Mouse (Mus musculus) forebrain, embryonic 14.5 days (tissue): Measurements from ENCODE around the gene Iars2. TPM values are rescaled to one million over a fixed set of nuclear protein-coding genes. Genes with fewer than 3 reads are reported as not detected.

Experiments
- ATAC-seq: fragments of 200-750 bp; cut with Nextera tagmentation; 2 replicates; pipeline ENCODE4 v1.8.0; 2017; ENCODE audit warnings: mild to moderate bottlenecking, moderate library complexity
- DNase-seq: peaks from one replicate; pipeline ENCODE4 v3.0.0-alpha.2; 2015; ENCODE audit warnings: low spot score
- H3K27ac ChIP-seq: fragments of 300-500 bp; sonication (generic); 2 replicates; pipeline ENCODE4 v1.5.1; 2014; ENCODE audit warnings: low read depth, mild to moderate bottlenecking, control low read depth, low read length, moderate library complexity
- H3K27me3 ChIP-seq: fragments of 300-500 bp; sonication (generic); replicated peaks from 2 replicates; pipeline ENCODE4 v1.6.1; 2014; ENCODE audit warnings: low read length, control low read depth, mixed read lengths; ENCODE audit not compliant: control insufficient read depth, insufficient read depth
- H3K36me3 ChIP-seq: fragments of 300-500 bp; sonication (generic); 2 replicates; pipeline ENCODE4 v1.6.1; 2014; ENCODE audit warnings: low read length, control low read depth; ENCODE audit not compliant: control insufficient read depth, insufficient read depth
- H3K4me1 ChIP-seq: fragments of 300-500 bp; sonication (generic); 2 replicates; pipeline ENCODE4 v1.6.1; 2014; ENCODE audit warnings: antibody characterized with exemption, low read length, control low read depth; ENCODE audit not compliant: control insufficient read depth, insufficient read depth
- H3K4me2 ChIP-seq: fragments of 300-500 bp; sonication (generic); 2 replicates; pipeline ENCODE4 v1.6.1; 2014; ENCODE audit warnings: mild to moderate bottlenecking, control low read depth, low read length
- H3K4me3 ChIP-seq: fragments of 300-500 bp; sonication (generic); 2 replicates; pipeline ENCODE4 v1.5.1; 2014; ENCODE audit warnings: low read depth, low read length, control low read depth
- H3K9ac ChIP-seq: fragments of 300-500 bp; sonication (generic); 2 replicates; pipeline ENCODE4 v1.6.1; 2014; ENCODE audit warnings: mild to moderate bottlenecking, low read length, control low read depth, moderate library complexity
- H3K9me3 ChIP-seq: fragments of 300-500 bp; sonication (generic); replicated peaks from 2 replicates; pipeline ENCODE4 v1.6.1; 2016; ENCODE audit warnings: low read length, control low read depth, mixed read lengths; ENCODE audit not compliant: control insufficient read depth
- WGBS: fragments of 180-500 bp; shearing (Covaris S2); extraction: QIAGEN DNeasy Blood & Tissue Kit; methylation state at CpG from one replicate; pipeline ENCODE4 v1.1.7; 2014; 5-methylcytosine and 5-hydroxymethylcytosine counted together
- polyA plus RNA-seq: library from polyadenylated mRNA; unstranded; fragments of >200 nt; fragmentation: Nextera tagmentation; extraction: Ambion mirVana; gene quantifications from 2 replicates; pipeline ENCODE4 v1.2.1, GENCODE M21; 2014

Gene Iars2
- 18.4 and 19.5 TPM in 2 replicates for polyA plus RNA-seq

DNA sequence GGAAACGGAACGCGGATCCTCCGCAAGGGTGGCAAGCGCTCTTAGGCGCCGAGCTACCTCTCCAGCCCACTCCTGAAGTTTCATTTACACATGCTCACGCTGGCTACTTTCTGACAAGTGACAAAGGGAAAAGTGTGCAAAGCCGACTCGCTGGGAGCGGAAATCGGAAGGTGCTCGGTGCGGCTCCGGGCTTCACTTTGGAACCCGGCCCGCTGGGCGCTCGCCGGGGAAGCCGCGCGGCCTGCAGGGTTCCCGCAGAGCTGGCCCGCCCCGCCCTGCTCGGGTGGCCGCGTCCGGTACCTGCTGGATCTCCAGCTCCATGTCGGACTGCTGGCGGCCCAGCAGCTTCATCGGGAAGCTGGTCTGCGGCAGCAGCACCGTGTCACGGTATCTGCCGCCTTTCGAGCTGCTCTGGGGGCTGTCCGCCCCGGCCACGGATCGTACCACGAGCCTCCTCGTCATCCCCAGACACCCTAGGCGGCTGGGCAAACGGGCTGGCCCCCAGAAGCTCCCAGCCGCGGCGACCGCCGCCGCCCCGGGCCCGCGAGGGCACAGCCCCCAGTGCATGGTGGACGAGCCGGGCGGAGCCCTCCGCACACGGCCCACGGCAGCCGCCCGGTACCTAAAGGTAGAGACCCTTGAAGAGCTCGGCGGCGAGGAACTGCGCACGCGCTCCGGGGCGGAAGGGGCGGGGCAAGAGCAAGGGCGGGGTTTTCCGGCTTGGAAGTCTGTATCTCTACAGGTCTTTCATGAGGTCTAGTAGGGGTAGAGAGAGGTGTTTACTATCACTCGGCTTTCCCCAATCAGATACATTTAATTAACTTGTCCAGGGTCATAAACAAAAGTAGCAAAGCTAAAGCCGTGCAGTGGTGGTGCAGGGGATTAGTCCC lies at the start of gene Iars2:
Gene Iars2, minus strand, starts transcription at position 676 of the 890 bp plus-strand sequence.
- Histone ChIP-seq H3K27ac (peak within 1 kb of the TSS; percentile 81), H3K4me1 (peaks cover 9% of the 10 kb centered on the region), H3K36me3 (peaks cover 25% of the 10 kb centered on the region), H3K9ac (peak within 1 kb of the TSS; percentile 82), H3K4me2 (peak within 1 kb of the TSS; percentile 82), H3K9me3 (no peaks in the 10 kb centered on the region), H3K27me3 (no peaks in the 10 kb centered on the region), H3K4me3 (peak within 1 kb of the TSS; percentile 93)
- peak; percentile 92 for ATAC-seq
- peak; percentile 90 for DNase-seq
- under 1% methylated on average over 76 of the region's 76 CpGs for WGBS

DNA sequence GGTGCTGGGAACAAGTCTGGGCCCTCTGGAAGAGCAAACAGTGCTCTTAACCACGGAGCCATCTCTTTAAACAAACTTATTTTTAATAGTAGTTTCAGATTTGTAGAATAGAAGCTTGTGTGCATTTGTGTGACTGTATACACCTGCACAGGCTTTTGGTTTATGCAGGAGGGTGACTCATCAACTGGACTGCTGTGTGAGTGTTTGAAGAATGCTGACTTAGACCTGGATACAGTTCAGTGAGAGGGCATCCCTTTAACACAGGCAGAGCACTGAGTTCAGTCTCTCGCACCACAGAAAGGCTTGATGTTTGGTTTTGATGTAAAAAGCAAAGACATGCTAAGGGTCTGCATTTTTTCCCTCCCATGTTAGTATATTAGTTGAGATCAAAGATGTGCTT lies 48.2 kb upstream of the Iars2 start:
- Histone ChIP-seq H3K27me3 (no peaks in the 10 kb centered on the region), H3K4me2 (no peak overlapping the region), H3K9me3 (no peaks in the 10 kb centered on the region), H3K36me3 (peaks cover 91% of the 10 kb centered on the region), H3K4me3 (no peak overlapping the region), H3K9ac (no peak overlapping the region), H3K4me1 (no peaks in the 10 kb centered on the region), H3K27ac (no peak overlapping the region)
- ATAC-seq = no peak
- no peak for DNase-seq
- WGBS = 96% methylated on average over 2 of the region's 2 CpGs

DNA sequence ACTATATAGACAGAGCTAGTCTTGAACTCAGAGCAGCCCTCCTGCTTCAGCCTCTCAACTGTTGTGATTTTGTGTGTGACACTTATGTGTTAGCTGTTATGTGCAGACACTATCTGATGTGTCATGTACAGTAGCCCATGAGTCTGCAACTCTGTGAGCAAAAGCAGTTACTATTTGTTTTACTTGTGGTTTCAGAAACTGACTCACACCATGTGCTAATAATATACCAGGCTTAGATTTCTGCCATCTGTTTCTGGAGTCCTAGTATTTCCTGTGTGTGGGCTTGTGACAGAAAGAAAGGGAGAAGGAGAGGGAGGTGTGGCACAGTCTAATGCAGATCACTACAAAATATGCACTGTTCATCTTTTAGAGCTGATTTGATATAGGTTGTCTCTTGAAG lies 47.2 kb upstream of the Iars2 start:
- Histone ChIP-seq H3K4me2 (no peak overlapping the region), H3K27me3 (no peaks in the 10 kb centered on the region), H3K9me3 (no peaks in the 10 kb centered on the region), H3K4me3 (no peak overlapping the region), H3K27ac (no peak overlapping the region), H3K4me1 (no peaks in the 10 kb centered on the region), H3K9ac (no peak overlapping the region), H3K36me3 (peaks cover 93% of the 10 kb centered on the region)
- no peak for ATAC-seq
- DNase-seq = no peak

DNA sequence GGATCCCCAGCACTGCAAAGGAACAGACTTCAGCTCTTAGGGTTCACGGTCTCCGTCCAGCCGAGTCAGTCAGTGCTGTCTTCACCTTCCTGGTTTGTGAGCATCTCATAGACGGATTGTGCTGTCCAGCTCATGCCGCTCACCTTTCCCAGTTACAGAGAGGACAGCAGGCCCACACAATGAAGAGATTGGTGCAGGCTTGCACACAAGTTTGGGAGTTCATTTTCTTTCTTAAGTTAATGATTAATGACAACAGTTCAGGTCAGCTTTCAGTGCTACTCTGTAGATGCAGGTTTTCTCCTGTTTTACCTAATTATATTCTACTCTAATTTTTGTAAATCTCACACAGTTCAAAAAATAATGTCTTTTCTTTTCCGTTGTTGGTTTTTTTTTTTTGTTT lies 40.8 kb upstream of the Iars2 start:
- Histone ChIP-seq H3K9me3 (no peaks in the 10 kb centered on the region), H3K9ac (no peak overlapping the region), H3K27ac (no peak overlapping the region), H3K36me3 (peaks cover 52% of the 10 kb centered on the region), H3K27me3 (no peaks in the 10 kb centered on the region), H3K4me1 (peaks cover 4% of the 10 kb centered on the region; the same call in 1 of the 2 replicates), H3K4me3 (no peak overlapping the region), H3K4me2 (no peak overlapping the region)
- ATAC-seq (no peak), DNase-seq (no peak)
- WGBS = 96% methylated on average over 6 of the region's 6 CpGs

DNA sequence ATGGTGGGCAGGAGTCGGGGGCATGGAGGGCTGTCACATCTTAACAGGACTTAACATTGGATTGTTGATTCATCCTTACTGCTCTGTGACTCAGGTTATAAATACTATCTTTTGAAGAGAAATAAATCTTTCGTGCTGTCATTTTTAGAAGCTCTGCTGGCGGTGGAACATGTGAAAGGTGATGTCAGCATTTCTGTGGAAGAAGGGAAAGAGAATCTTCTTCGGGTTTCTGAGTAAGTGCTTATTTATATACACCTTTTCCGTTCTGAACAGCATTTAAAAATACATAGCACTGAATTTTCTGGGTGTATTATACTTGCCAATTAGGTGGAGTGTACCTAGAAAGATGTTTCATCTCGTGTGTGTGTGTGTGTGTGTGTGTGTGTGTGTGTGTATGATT lies 38.2 kb upstream of the Iars2 start:
- Histone ChIP-seq H3K9ac (no peak overlapping the region), H3K27me3 (no peaks in the 10 kb centered on the region), H3K4me1 (peaks cover 14% of the 10 kb centered on the region), H3K9me3 (no peaks in the 10 kb centered on the region), H3K4me3 (no peak overlapping the region), H3K27ac (no peak overlapping the region), H3K4me2 (no peak overlapping the region), H3K36me3 (peaks cover 30% of the 10 kb centered on the region)
- 95% methylated on average over 6 of the region's 6 CpGs for WGBS
- no peak for DNase-seq
- ATAC-seq = no peak

DNA sequence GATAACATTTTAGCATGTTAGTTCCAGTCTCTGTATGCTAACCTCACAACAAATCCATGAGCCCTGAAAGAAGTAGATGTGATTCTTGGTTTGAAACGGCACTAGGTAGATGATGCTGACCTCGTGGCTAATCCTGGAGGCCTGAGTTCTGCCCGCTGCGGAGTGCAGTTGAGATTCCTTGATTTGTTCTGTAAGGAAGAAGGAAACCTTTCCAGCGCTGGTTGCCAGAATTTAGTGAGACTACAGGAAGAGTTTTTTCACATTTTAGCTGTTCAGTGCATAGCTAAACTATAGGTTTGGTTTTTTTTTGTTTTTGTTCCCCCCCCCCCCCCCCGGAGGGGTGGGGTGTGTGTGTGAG lies 35.0 kb upstream of the Iars2 start:
- Histone ChIP-seq H3K9me3 (no peaks in the 10 kb centered on the region), H3K27ac (no peak overlapping the region), H3K4me3 (peak overlapping the region; percentile 97), H3K27me3 (no peaks in the 10 kb centered on the region), H3K4me2 (peak overlapping the region; percentile 73), H3K36me3 (0 out of 2 replicates have a peak, but pooled peaks cover 2% of the 10 kb centered on the region), H3K4me1 (peaks cover 14% of the 10 kb centered on the region), H3K9ac (peak overlapping the region; percentile 82)
- DNase-seq = no peak
- no peak for ATAC-seq
- 32% methylated on average over 5 of the region's 6 CpGs for WGBS

DNA sequence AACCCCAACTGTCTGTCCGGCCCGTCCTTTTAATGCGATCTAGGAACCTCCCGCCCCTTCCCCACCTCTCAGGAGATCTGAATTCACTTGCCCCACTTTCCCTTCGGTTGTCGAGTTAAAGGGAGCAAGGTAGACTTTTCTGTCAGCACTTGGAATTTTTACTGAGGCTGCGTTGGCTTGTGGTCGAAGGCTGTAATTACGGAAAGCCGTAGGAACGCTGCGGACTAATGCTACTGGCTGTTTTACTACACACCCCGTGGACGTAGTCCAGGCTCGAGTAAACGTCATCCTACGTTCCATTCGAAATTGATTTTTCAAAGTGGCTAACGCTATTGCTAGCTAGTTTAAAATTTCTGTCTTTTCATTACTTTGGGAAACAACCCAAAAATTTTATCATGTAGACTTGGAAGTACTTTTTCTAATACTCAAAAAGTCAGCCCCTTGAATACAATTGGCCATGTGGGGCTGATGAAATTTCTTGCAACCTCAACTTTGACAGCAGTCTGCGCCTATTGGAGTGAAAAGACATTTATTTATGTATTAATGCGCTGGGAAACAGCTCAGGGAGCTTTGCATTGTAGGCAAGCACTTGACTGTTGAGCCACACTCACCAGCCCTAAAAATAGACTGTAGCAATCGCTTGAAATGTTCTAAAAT lies 34.5 kb upstream of the Iars2 start:
- H3K4me1 ChIP-seq = peaks cover 14% of the 10 kb centered on the region
- 5% methylated on average over 22 of the region's 22 CpGs for WGBS

DNA sequence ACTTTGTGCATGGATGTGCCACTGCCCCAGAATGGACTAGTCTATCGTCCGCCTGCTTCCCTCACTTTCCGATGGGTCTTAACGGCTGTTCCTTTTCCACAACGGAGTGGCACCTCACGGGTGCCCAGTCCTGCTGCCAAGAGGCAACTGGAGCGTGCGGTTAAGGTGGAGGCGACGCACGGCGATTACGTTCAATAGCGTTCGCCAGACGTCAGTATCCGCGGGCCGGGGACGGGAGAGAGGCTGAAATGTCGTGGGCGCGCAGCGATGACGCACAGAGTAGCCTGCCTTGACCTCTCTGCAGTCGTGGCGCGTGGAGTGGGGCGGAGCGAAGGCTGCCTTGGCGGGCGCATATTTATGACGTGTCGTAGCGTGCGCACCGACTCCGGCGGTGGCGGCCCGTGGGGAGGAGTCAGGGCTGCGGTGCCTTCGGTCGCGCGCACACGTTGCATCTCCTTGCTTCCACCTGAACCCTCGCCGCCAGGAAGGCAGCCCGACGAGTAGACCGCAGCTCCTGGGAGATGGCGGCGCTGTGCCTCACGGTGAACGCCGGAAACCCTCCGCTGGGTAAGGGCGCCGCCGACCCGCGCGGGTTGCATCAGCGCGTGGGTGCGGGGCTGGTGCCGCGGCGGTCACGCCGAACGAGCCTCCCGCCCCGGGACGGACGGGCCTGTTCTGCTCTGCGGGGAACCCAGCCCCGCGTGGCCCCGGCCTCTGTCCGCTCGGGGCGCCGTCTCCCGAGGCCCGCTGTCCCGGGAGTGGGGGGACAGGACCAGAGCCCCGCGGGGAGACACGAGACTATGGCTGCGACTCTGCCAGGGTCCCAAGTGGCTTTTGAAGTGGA lies 33.7 kb upstream of the Iars2 start, which contains the start of gene Eprs:
Gene Eprs, plus strand, starts transcription at position 368 of the 844 bp plus-strand sequence.
- DNase-seq (peak; percentile 99), ATAC-seq (peak; percentile 98)
- no peaks in the 10 kb centered on the region for H3K27me3 ChIP-seq
- WGBS = under 1% methylated on average over 86 of the region's 92 CpGs
- H3K4me3 ChIP-seq = peak within 1 kb of the TSS; percentile 97
- peak within 1 kb of the TSS; percentile 82 for H3K9ac ChIP-seq
- peak within 1 kb of the TSS; percentile 86 for H3K27ac ChIP-seq
- no peaks in the 10 kb centered on the region for H3K9me3 ChIP-seq
- peak within 1 kb of the TSS; percentile 73 for H3K4me2 ChIP-seq
- H3K4me1 ChIP-seq = peaks cover 14% of the 10 kb centered on the region
- H3K36me3 ChIP-seq = peaks cover 6% of the 10 kb centered on the region

More for the DNA sequence above, 34.5 kb upstream of the Iars2 start:
- Histone ChIP-seq H3K36me3 (0 out of 2 replicates have a peak, but pooled peaks cover 2% of the 10 kb centered on the region), H3K27me3 (no peaks in the 10 kb centered on the region), H3K27ac (peak overlapping the region; percentile 86), H3K9ac (peak overlapping the region; percentile 82), H3K9me3 (no peaks in the 10 kb centered on the region), H3K4me3 (peak overlapping the region; percentile 97), H3K4me2 (peak overlapping the region; percentile 73)
- DNase-seq = peak; percentile 72
- ATAC-seq = peak; percentile 38
